Mouse (Mus musculus) G1E (cell line): Measurements from ENCODE around the gene Igtp. TPM values are rescaled to one million over a fixed set of nuclear protein-coding genes. Genes with fewer than 3 reads are reported as not detected.

Experiments
- ATAC-seq: 2 replicates; pipeline ENCODE4 v1.8.0; 2016; ENCODE audit warnings: mild to moderate bottlenecking; ENCODE audit not compliant: insufficient number of reproducible peaks, poor library complexity, low FRiP score, severe bottlenecking; ENCODE audit errors: extremely low read depth
- DNase-seq: peaks from one replicate; pipeline ENCODE4 v3.0.0; 2012; ENCODE audit warnings: low spot score
- H3K27me3 ChIP-seq: 2 replicates; pipeline ENCODE4 v1.6.1; 2012; ENCODE audit warnings: mild to moderate bottlenecking, low read length, inconsistent platforms; ENCODE audit not compliant: insufficient read depth
- H3K36me3 ChIP-seq: replicated peaks from 2 replicates; pipeline ENCODE3; 2012; ENCODE audit warnings: mild to moderate bottlenecking, inconsistent platforms
- H3K4me1 ChIP-seq: 2 replicates; pipeline ENCODE4 v1.6.1; 2012; ENCODE audit warnings: low read depth, low read length, inconsistent platforms, mixed read lengths; ENCODE audit not compliant: insufficient read depth
- H3K4me3 ChIP-seq: 2 replicates; pipeline ENCODE4 v1.5.1; 2012; ENCODE audit warnings: low read depth, mild to moderate bottlenecking, inconsistent platforms, low read length, moderate library complexity, mixed read lengths
- H3K9me3 ChIP-seq: replicated peaks from 2 replicates; pipeline ENCODE4 v1.6.1; 2012; ENCODE audit warnings: inconsistent platforms
- CTCF ChIP-seq: IDR thresholded peaks from 2 replicates; pipeline ENCODE4 v1.5.1; 2012; ENCODE audit warnings: low read depth, low read length, inconsistent platforms, mixed read lengths
- GATA1 ChIP-seq: IDR thresholded peaks from 2 replicates; pipeline ENCODE4 v1.6.1; 2012; ENCODE audit warnings: borderline replicate concordance, low read length, inconsistent platforms, mixed read lengths
- GATA2 ChIP-seq: IDR thresholded peaks from 2 replicates; pipeline ENCODE4 v1.6.1; 2012; ENCODE audit warnings: low read depth, low read length, inconsistent platforms, borderline replicate concordance
- POLR2AphosphoS5 ChIP-seq: IDR thresholded peaks from 2 replicates; pipeline ENCODE4 v1.6.1; 2012; ENCODE audit warnings: low read depth, low read length, inconsistent platforms; ENCODE audit not compliant: insufficient replicate concordance
- TAL1 ChIP-seq: conservative IDR thresholded peaks from 2 replicates; pipeline ENCODE4 v1.6.1; 2012; ENCODE audit warnings: low read depth, low read length, inconsistent platforms, mixed read lengths
- polyA plus RNA-seq: library from polyadenylated mRNA; stranded (reverse); fragments of >175 nt; gene quantifications from 2 replicates; pipeline ENCODE4 v1.2.3, GENCODE M21; 2012
- total RNA-seq, 2 experiments: library from RNA; stranded (forward) in 1 of 2; stranded (reverse) in 1 of 2; fragments of 200-1000 nt in 1 of 2; fragments of >200 nt in 1 of 2; fragmentation: Nextera tagmentation in 1 of 2; gene quantifications; 2 replicates each; pipeline ENCODE4 v1.2.3; 2014 to 2017

Igtp gene
- total and polyA plus RNA-seq, 3 experiments = 1.4 to 11.1 (median 9.9) TPM

DNA sequence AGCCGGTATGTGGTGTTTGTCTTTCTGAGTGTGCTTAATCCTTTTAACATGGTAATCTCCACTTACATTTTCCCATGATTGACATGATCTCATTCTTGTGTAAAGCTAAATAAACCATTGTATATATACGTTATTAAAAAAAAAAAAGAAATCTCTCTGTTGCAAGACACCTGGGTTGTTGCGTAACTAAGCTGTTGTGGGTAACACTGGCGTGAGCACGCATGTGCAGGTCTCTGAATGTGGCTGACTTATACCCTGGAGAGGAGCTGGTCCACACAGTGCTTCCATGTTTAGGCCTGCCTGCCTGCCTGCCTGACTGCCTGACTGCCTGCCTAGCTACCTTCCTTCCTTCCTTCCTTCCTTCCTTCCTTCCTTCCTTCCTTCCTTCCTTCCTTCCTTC, 51.2 kb downstream of the Igtp start:
- H3K27me3 ChIP-seq = peaks cover 9% of the 10 kb centered on the region
- no peak for ATAC-seq

DNA sequence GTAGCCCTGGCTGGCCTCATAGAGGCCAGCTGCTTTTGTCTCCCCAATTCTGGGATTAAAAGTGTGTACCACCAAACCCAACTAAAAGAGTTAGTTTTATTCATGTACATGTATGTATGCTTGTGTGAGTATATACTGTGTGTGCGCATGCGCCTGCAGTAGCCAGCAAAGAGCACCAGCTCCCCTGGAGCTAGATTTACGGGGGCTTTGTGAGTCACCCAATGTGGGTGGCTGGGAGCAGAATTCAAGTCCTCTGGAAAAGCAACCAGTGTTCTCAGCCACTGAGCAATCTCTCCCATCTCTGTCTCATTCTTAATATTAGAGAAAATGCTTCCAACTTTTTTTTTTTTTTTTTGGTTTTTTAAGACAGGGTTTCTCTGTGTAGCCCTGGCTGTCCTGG, 55.1 kb downstream of the Igtp start:
- no peak for ATAC-seq
- H3K4me1 ChIP-seq = no peaks in the 10 kb centered on the region
- TF ChIP-seq TAL1 = no peak
- no peak for TF ChIP-seq POLR2AphosphoS5
- no peak for TF ChIP-seq GATA1
- no peak for DNase-seq
- H3K9me3 ChIP-seq = no peaks in the 10 kb centered on the region
- H3K27me3 ChIP-seq = peaks cover 4% of the 10 kb centered on the region; the same call in 1 of the 2 replicates
- no peak overlapping the region for H3K4me3 ChIP-seq
- no peaks in the 10 kb centered on the region for H3K36me3 ChIP-seq

More for the DNA sequence above, 51.2 kb downstream of the Igtp start:
- H3K9me3 ChIP-seq = no peaks in the 10 kb centered on the region
- no peaks in the 10 kb centered on the region for H3K36me3 ChIP-seq
- no peak overlapping the region for H3K4me3 ChIP-seq
- TF ChIP-seq GATA1 (no peak), TAL1 (no peak), GATA2 (no peak), CTCF (no peak), POLR2AphosphoS5 (no peak)
- no peaks in the 10 kb centered on the region for H3K4me1 ChIP-seq
- no peak for DNase-seq

Other genes starting within 250 kb of the Igtp start
- 184 and 189 TPM in 2 replicates for gene Larp1, start 190.5 kb upstream of the Igtp start, total RNA-seq (2014; fragmentation: Nextera tagmentation)
- gene Larp1, start 190.5 kb upstream of the Igtp start, total RNA-seq (2017) = 31.4 and 34.7 TPM in 2 replicates
- 111 and 123 TPM in 2 replicates for gene Larp1, start 190.5 kb upstream of the Igtp start, polyA plus RNA-seq
- gene Gm12248, start 106.4 kb upstream of the Igtp start, total RNA-seq (2014; fragmentation: Nextera tagmentation) = 0.90 and 2.5 TPM in 2 replicates
- 0.76 TPM in 1 of 2 replicates, not detected in the other for gene Gm12248, start 106.4 kb upstream of the Igtp start, total RNA-seq (2017)
- 0.05 TPM in 1 of 2 replicates, not detected in the other for gene Gm12248, start 106.4 kb upstream of the Igtp start, polyA plus RNA-seq
- 64.2 and 65.1 TPM in 2 replicates for gene Cnot8, start 95.4 kb upstream of the Igtp start, total RNA-seq (2014; fragmentation: Nextera tagmentation)
- gene Cnot8, start 95.4 kb upstream of the Igtp start, total RNA-seq (2017) = 111 and 126 TPM in 2 replicates
- 4.4 and 5.5 TPM in 2 replicates for gene Cnot8, start 95.4 kb upstream of the Igtp start, polyA plus RNA-seq
- 43.9 and 61.6 TPM in 2 replicates for gene Gemin5, start 31.0 kb upstream of the Igtp start, total RNA-seq (2014; fragmentation: Nextera tagmentation)
- 25.9 and 26.3 TPM in 2 replicates for gene Gemin5, start 31.0 kb upstream of the Igtp start, total RNA-seq (2017)
- gene Gemin5, start 31.0 kb upstream of the Igtp start, polyA plus RNA-seq = 14.6 and 19.6 TPM in 2 replicates
- 67.5 and 82.1 TPM in 2 replicates for gene Mrpl22, start 27.9 kb upstream of the Igtp start, total RNA-seq (2014; fragmentation: Nextera tagmentation)
- 72.6 and 81.6 TPM in 2 replicates for gene Mrpl22, start 27.9 kb upstream of the Igtp start, total RNA-seq (2017)
- 9.5 and 19.0 TPM in 2 replicates for gene Mrpl22, start 27.9 kb upstream of the Igtp start, polyA plus RNA-seq
- gene Irgm2, start 62 bp downstream of the Igtp start, total RNA-seq (2014; fragmentation: Nextera tagmentation) = 6.7 and 7.1 TPM in 2 replicates
- 6.0 and 6.3 TPM in 2 replicates for gene Irgm2, start 62 bp downstream of the Igtp start, total RNA-seq (2017)
- 0.18 and 0.30 TPM in 2 replicates for gene Irgm2, start 62 bp downstream of the Igtp start, polyA plus RNA-seq
- not detected in 2 replicates for gene 4930438A08Rik, start 75.2 kb downstream of the Igtp start, total RNA-seq (2014; fragmentation: Nextera tagmentation)
- gene 4930438A08Rik, start 75.2 kb downstream of the Igtp start, total RNA-seq (2017) = 0.05 TPM in 1 of 2 replicates, not detected in the other
- gene 4930438A08Rik, start 75.2 kb downstream of the Igtp start, polyA plus RNA-seq = not detected in 2 replicates
- 14.4 and 17.5 TPM in 2 replicates for gene Zfp692, start 107.5 kb downstream of the Igtp start, total RNA-seq (2014; fragmentation: Nextera tagmentation)
- gene Zfp692, start 107.5 kb downstream of the Igtp start, total RNA-seq (2017) = 14.5 and 20.0 TPM in 2 replicates
- gene Zfp692, start 107.5 kb downstream of the Igtp start, polyA plus RNA-seq = 15.5 and 16.6 TPM in 2 replicates
- 24.2 and 27.1 TPM in 2 replicates for gene Zfp672, start 130.8 kb downstream of the Igtp start, total RNA-seq (2014; fragmentation: Nextera tagmentation)
- 27.2 and 29.6 TPM in 2 replicates for gene Zfp672, start 130.8 kb downstream of the Igtp start, total RNA-seq (2017)
- gene Zfp672, start 130.8 kb downstream of the Igtp start, polyA plus RNA-seq = 7.9 TPM in 2 replicates
- 4.5 and 5.1 TPM in 2 replicates for gene Sh3bp5l, start 131.2 kb downstream of the Igtp start, total RNA-seq (2014; fragmentation: Nextera tagmentation)
- 18.1 and 19.5 TPM in 2 replicates for gene Sh3bp5l, start 131.2 kb downstream of the Igtp start, total RNA-seq (2017)
- 18.2 and 18.6 TPM in 2 replicates for gene Sh3bp5l, start 131.2 kb downstream of the Igtp start, polyA plus RNA-seq
- 0.68 and 1.2 TPM in 2 replicates for gene Lypd8, start 179.5 kb downstream of the Igtp start, total RNA-seq (2014; fragmentation: Nextera tagmentation)
- gene Lypd8, start 179.5 kb downstream of the Igtp start, total RNA-seq (2017) = 0.16 and 0.29 TPM in 2 replicates
- 0.07 TPM in 1 of 2 replicates, not detected in the other for gene Lypd8, start 179.5 kb downstream of the Igtp start, polyA plus RNA-seq
- gene 1810065E05Rik, start 221.6 kb downstream of the Igtp start, total RNA-seq (2014; fragmentation: Nextera tagmentation) = not detected in 2 replicates
- not detected in 2 replicates for gene 1810065E05Rik, start 221.6 kb downstream of the Igtp start, total RNA-seq (2017)
- gene 1810065E05Rik, start 221.6 kb downstream of the Igtp start, polyA plus RNA-seq = not detected in 2 replicates
- gene Gm12253, start 233.0 kb downstream of the Igtp start, total RNA-seq (2014; fragmentation: Nextera tagmentation) = not detected in 2 replicates
- gene Gm12253, start 233.0 kb downstream of the Igtp start, total RNA-seq (2017) = not detected in 2 replicates
- not detected in 2 replicates for gene Gm12253, start 233.0 kb downstream of the Igtp start, polyA plus RNA-seq